Mouse (Mus musculus): ENCODE measurements at regions not wholly inside any gene's neighbourhood (a gene's known extent, or its start where the extent isn't known, plus 50 kb on each side); places are given as distances from the start of the nearest gene placed in this dataset.
"Not testable (repeated sequence)": the region's sequence is repeated elsewhere in the genome, so short reads cannot be mapped to it uniquely, and the experiment has no call there.

DNA sequence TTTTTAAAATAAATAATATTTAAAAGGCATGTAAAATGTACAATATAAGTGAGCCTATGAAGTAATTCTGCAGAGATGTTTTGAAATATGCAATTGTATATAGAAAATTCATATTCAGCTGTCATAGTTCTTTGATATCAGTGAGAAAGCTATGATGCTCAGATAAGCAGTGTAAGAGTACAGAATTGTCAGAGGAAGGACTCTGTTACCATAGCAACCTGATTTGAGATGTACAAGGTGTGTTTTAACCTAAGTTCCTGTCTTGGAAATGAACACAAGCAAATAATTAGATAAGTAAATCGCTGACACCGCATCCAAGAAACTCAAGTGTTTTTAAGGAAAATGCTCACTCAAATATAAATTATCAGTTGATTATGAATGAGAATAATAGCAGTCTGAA, 271.8 kb downstream of the Gabrg2 start:
- Histone ChIP-seq H3K4me3 (no peak overlapping the region), H3K36me3 (no peaks in the 10 kb centered on the region), H3K4me1 (replicated peaks) (no peaks in the 10 kb centered on the region), H3K27me3 (ENCODE audit: insufficient read depth, poor library complexity, severe bottlenecking) (no peaks in the 10 kb centered on the region), H3K27ac (no peak overlapping the region), H3K9me3 (no peaks in the 10 kb centered on the region)
- WGBS = 97% methylated on average over 2 of the region's 2 CpGs
- DNase-seq (ENCODE audit: low spot score) = no peak

DNA sequence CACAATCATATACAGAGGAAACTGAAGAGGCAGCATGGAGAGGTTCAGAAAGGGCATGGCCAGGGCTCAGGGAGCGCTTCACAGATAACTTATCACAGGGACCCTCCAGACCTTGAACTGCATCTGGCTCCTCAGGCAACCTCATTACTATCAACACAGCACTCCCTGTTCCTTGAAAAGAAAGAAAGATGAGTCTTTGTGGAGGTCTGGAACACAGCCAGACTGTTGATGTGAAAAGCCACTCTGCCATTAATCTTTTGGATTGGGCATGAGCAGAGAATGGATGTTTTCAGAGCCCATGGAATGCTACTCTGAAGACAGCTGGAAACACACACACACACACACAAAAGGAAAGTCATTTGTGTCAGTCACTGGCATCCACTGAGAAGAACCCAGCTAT, 284.0 kb downstream of the Gabrg2 start:
- Histone ChIP-seq H3K4me3 (no peak overlapping the region), H3K9me3 (no peaks in the 10 kb centered on the region), H3K4me1 (replicated peaks) (no peaks in the 10 kb centered on the region), H3K27ac (no peak overlapping the region), H3K36me3 (no peaks in the 10 kb centered on the region), H3K27me3 (ENCODE audit: insufficient read depth, poor library complexity, severe bottlenecking) (no peaks in the 10 kb centered on the region)
- WGBS = 77% methylated on average over 1 of the region's 1 CpGs
- no peak for DNase-seq (ENCODE audit: low spot score)

GRCm38 (mm10) chr11:41690682-41691081, 310.0 kb downstream of the Gabrg2 start:
- DNase-seq (ENCODE audit: low spot score) = peak; percentile 8
- Histone ChIP-seq H3K4me1 (replicated peaks) (peaks cover 9% of the 10 kb centered on the region; the same call in 1 of the 2 replicates), H3K4me3 (no peak overlapping the region), H3K27ac (no peak overlapping the region), H3K36me3 (no peaks in the 10 kb centered on the region), H3K27me3 (ENCODE audit: insufficient read depth, poor library complexity, severe bottlenecking) (no peaks in the 10 kb centered on the region), H3K9me3 (0 out of 2 replicates have a peak, but pooled peaks cover 3% of the 10 kb centered on the region)
- WGBS = 54% methylated on average over 3 of the region's 3 CpGs

DNA sequence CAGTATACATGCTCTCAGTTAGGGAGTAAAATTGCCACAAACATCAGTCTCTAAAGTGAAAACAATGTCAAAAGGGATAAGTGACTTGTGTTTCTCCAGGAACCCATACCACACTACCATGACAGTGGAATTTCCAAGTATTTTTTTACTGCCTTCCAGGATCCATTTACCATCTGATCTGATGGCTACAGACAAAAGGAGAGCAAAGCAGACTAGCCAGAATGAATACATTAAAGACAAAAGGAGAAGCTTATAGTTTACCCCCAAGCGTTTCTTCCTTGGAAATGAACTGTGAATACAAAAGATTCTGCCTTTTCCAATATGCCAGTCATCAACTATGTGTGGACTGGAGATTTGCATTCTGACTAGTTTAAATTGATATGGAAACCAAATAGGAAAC, 317.7 kb downstream of the Gabrg2 start:
- H3K4me3 ChIP-seq = no peak overlapping the region
- 40% methylated on average over 1 of the region's 1 CpGs for WGBS
- DNase-seq (ENCODE audit: low spot score) = no peak
- no peaks in the 10 kb centered on the region for H3K36me3 ChIP-seq
- no peak overlapping the region for H3K27ac ChIP-seq
- H3K9me3 ChIP-seq = no peaks in the 10 kb centered on the region
- H3K4me1 ChIP-seq (replicated peaks) = peaks cover 8% of the 10 kb centered on the region; the same call in 1 of the 2 replicates
- H3K27me3 ChIP-seq (ENCODE audit: insufficient read depth, poor library complexity, severe bottlenecking) = no peaks in the 10 kb centered on the region

DNA sequence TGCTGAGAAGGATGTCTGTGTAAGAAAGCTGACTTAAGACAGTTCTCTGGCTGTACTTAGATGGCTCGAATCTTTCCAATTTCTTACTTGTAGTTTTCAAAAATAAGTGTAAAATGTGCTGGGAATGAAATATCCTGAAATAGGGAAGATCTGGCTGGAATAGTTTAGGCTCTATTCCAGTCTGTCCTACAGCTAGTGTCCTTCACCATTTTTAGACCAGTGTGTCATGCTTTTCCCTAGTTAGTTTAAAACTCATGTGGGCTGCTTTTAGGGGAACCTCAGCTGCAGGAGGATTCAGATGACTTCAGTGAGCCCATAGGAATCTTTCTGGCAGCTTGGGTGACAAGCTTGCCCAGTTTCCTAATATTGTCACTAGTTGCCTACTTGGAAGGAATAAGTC, 348.1 kb downstream of the Gabrg2 start:
- no peak overlapping the region for H3K27ac ChIP-seq
- no peaks in the 10 kb centered on the region for H3K27me3 ChIP-seq (ENCODE audit: insufficient read depth, poor library complexity, severe bottlenecking)
- H3K9me3 ChIP-seq = no peaks in the 10 kb centered on the region
- 82% methylated on average over 1 of the region's 1 CpGs for WGBS
- no peak for DNase-seq (ENCODE audit: low spot score)
- no peak overlapping the region for H3K4me3 ChIP-seq
- no peaks in the 10 kb centered on the region for H3K4me1 ChIP-seq (replicated peaks)
- H3K36me3 ChIP-seq = no peaks in the 10 kb centered on the region

- DNase-seq (ENCODE audit: low spot score) = no peak
- H3K4me3 ChIP-seq = no peak overlapping the region
- WGBS = 35% methylated on average over 4 of the region's 4 CpGs
- H3K36me3 ChIP-seq = no peaks in the 10 kb centered on the region
- peak overlapping the region; percentile 81 for H3K27ac ChIP-seq
- H3K27me3 ChIP-seq (ENCODE audit: insufficient read depth, poor library complexity, severe bottlenecking) = no peaks in the 10 kb centered on the region
- peaks cover 27% of the 10 kb centered on the region for H3K4me1 ChIP-seq (replicated peaks)
- H3K9me3 ChIP-seq = no peaks in the 10 kb centered on the region
Measured at GRCm38 (mm10) chr11:41645502-41645891, 355.2 kb downstream of the Gabrg2 start.

DNA sequence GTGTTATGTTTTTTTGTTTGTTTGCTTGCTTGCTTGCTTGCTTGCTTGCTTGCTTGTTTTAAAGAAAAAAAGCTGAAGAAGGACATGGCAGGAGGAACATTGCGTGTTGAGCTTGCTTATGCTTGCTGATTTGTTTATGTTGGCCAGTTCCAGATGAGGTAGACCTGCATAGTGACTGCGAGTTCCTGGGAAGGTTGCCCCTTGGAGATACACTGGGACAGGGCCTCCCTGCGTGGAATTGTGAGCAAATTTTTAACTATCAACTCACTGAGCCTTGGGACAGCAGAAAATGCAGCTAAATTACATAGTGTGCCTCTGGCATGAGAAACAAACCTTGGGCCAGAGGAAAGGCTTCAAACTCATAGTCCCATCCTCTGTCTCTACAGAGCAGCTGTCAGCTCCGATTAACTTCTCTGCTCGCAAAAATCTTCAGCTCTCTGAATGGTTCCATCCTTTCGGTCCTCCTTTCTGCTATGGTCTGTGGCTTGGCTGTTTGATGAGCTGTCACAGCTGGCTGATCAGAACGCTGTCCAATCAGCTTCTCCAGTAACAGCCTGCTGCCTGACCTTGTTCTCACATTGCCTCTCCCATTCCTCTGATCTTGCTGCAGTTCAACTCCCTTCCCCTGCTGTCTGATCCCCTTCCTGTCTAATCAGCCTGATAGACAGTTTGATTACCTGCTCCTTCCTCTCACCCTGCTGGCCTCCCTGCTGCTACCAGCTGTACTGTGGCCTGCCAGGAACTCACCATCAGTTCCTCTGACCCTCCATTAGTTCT, 355.7 kb downstream of the Gabrg2 start:
- Histone ChIP-seq H3K27ac (peak overlapping the region; percentile 81), H3K4me1 (replicated peaks) (peaks cover 27% of the 10 kb centered on the region), H3K9me3 (no peaks in the 10 kb centered on the region), H3K4me3 (no peak overlapping the region), H3K36me3 (no peaks in the 10 kb centered on the region), H3K27me3 (ENCODE audit: insufficient read depth, poor library complexity, severe bottlenecking) (no peaks in the 10 kb centered on the region)
- peak; percentile 57 for DNase-seq (ENCODE audit: low spot score)
- 35% methylated on average over 7 of the region's 7 CpGs for WGBS

DNA sequence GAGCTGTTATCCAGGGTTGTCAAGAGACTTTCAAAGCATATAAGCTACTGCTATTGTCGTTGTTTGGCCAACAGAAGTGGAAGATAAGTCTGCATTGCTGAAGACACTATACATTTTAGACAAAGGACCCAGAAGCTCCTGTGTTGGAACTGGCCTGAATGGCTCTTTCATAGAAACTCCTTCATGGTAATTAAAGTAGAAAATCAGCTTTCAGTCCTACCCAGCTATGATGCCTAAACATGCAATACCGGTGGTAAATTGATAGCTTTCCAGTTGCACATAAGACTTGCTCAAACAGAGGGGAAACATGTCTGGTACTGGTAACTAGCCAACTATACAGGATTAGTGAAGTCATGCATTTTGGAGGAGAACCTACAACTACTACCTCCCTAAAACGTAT, 356.6 kb downstream of the Gabrg2 start:
- DNase-seq (ENCODE audit: low spot score) = no peak
- Histone ChIP-seq H3K36me3 (no peaks in the 10 kb centered on the region), H3K9me3 (no peaks in the 10 kb centered on the region), H3K4me3 (no peak overlapping the region), H3K27ac (peak overlapping the region; percentile 81; the same call in 1 of the 2 replicates), H3K4me1 (replicated peaks) (peaks cover 27% of the 10 kb centered on the region), H3K27me3 (ENCODE audit: insufficient read depth, poor library complexity, severe bottlenecking) (no peaks in the 10 kb centered on the region)
- WGBS = 48% methylated on average over 3 of the region's 3 CpGs

GRCm38 (mm10) chr11:41599006-41599405, 401.7 kb downstream of the Gabrg2 start:
- Histone ChIP-seq H3K27me3 (ENCODE audit: insufficient read depth, poor library complexity, severe bottlenecking) (no peaks in the 10 kb centered on the region), H3K4me1 (replicated peaks) (no peaks in the 10 kb centered on the region), H3K9me3 (no peaks in the 10 kb centered on the region), H3K27ac (no peak overlapping the region), H3K4me3 (no peak overlapping the region), H3K36me3 (no peaks in the 10 kb centered on the region)
- DNase-seq (ENCODE audit: low spot score) = no peak
- WGBS = 96% methylated on average over 1 of the region's 1 CpGs

DNA sequence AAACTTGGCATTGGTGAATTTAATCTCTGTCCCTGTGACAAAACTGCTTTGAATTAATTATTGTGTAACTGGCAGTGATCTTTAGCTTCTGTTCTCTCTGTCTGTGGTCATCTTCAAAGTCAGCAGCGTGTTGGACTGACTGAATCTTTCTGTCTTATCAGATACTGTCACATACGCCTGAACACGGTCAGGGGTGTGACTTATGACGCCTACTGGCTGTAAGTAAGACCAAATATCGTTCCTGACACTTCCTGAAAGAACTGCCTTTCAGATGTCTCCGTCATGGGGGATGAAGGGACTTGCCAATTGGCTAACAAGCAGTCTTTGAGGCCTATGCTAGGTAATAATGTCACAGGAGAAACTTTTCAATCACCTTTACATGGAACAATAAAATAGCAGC, 402.2 kb downstream of the Gabrg2 start:
- H3K9me3 ChIP-seq = no peaks in the 10 kb centered on the region
- no peak for DNase-seq (ENCODE audit: low spot score)
- no peaks in the 10 kb centered on the region for H3K36me3 ChIP-seq
- no peak overlapping the region for H3K4me3 ChIP-seq
- no peaks in the 10 kb centered on the region for H3K27me3 ChIP-seq (ENCODE audit: insufficient read depth, poor library complexity, severe bottlenecking)
- 78% methylated on average over 6 of the region's 6 CpGs for WGBS
- no peak overlapping the region for H3K27ac ChIP-seq
- H3K4me1 ChIP-seq (replicated peaks) = no peaks in the 10 kb centered on the region

- not testable (repeated sequence) for H3K4me1 ChIP-seq (replicated peaks); H3K27me3 ChIP-seq (ENCODE audit: insufficient read depth, poor library complexity, severe bottlenecking); DNase-seq (ENCODE audit: low spot score); H3K27ac ChIP-seq; H3K9me3 ChIP-seq; H3K4me3 ChIP-seq; H3K36me3 ChIP-seq
- WGBS = 71% methylated on average over 4 of the region's 4 CpGs
Measured at GRCm38 (mm10) chr11:41591426-41591825, 409.2 kb downstream of the Gabrg2 start.
